Mouse (Mus musculus) bone marrow macrophage, adult 2 months (primary cell): Measurements from ENCODE around the gene Il1a.

Source experiments
- CTCF ChIP-seq: IDR thresholded peaks from 2 replicates; pipeline ENCODE4 v1.5.1; 2012; ENCODE audit warnings: low read depth, mild to moderate bottlenecking, low read length, moderate library complexity
- POLR2A ChIP-seq: IDR thresholded peaks from 2 replicates; pipeline ENCODE4 v1.6.1; 2012; ENCODE audit warnings: mild to moderate bottlenecking, low read depth, low read length, borderline replicate concordance

DNA sequence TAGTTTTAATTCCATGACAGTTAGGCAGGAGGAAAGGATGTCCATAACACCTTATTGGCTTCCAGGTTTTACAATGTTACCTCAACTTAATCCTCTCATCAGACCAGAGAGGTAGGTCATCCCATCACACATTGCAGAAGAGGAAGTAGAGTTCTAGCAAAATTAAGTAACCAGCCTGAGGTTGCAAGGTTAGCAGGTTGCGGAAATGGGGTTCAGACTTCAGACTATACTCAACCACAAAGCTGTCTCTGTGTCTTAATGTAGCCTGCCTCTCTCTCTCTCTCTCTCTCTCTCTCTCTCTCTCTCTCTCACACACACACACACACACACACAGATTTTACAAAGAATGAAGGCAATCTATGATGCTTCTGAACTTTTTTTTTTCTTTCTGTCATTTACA is 4.2 kb upstream of the Il1a start:
- no peak for TF ChIP-seq POLR2A
- TF ChIP-seq CTCF = no peak
